Mouse (Mus musculus) hindbrain, postnatal 0 days (tissue): ENCODE results near the gene Upk3bl. TPM values are rescaled to one million over a fixed set of nuclear protein-coding genes. Genes with fewer than 3 reads are reported as not detected.
"Not testable (repeated sequence)": the region's sequence is repeated elsewhere in the genome, so short reads cannot be mapped to it uniquely, and the experiment has no call there.

Experiments used
- ATAC-seq: fragments of 200-750 bp; cut with Nextera tagmentation; 2 replicates; pipeline ENCODE4 v1.8.0; 2017; ENCODE audit warnings: mild to moderate bottlenecking, moderate TSS enrichment, moderate library complexity
- DNase-seq: peaks from one replicate; pipeline ENCODE4 v3.0.0-alpha.2; 2015; ENCODE audit warnings: low spot score
- H3K27ac ChIP-seq: fragments of 300-500 bp; sonication (generic); 2 replicates; pipeline ENCODE4 v1.5.1; 2014; ENCODE audit warnings: mild to moderate bottlenecking
- H3K27me3 ChIP-seq: fragments of 300-500 bp; sonication (generic); 2 replicates; pipeline ENCODE4 v1.6.1; 2014; ENCODE audit warnings: low read length, mixed read lengths; ENCODE audit not compliant: insufficient read depth
- H3K36me3 ChIP-seq: fragments of 300-500 bp; sonication (generic); 2 replicates; pipeline ENCODE4 v1.6.1; 2014; ENCODE audit warnings: low read length, mixed read lengths; ENCODE audit not compliant: insufficient read depth
- H3K4me1 ChIP-seq: fragments of 300-500 bp; sonication (generic); 2 replicates; pipeline ENCODE4 v1.6.1; 2014; ENCODE audit warnings: antibody characterized with exemption, low read length, mixed read lengths; ENCODE audit not compliant: insufficient read depth
- H3K4me2 ChIP-seq: fragments of 300-500 bp; sonication (generic); 2 replicates; pipeline ENCODE4 v1.6.1; 2014; ENCODE audit warnings: low read depth, mild to moderate bottlenecking, low read length, moderate library complexity, mixed read lengths
- H3K4me3 ChIP-seq: fragments of 300-500 bp; sonication (generic); 2 replicates; pipeline ENCODE4 v1.5.1; 2014; ENCODE audit warnings: low read length
- H3K9ac ChIP-seq: fragments of 300-500 bp; sonication (generic); replicated peaks from 2 replicates; pipeline ENCODE4 v1.6.1; 2014; ENCODE audit warnings: mild to moderate bottlenecking, low read length, moderate library complexity, mixed read lengths
- H3K9me3 ChIP-seq: fragments of 300-500 bp; sonication (generic); 2 replicates; pipeline ENCODE4 v1.6.1; 2016; ENCODE audit warnings: low read length, mixed read lengths
- CTCF ChIP-seq: IDR thresholded peaks from 2 replicates; pipeline ENCODE4 v1.5.1; 2016; ENCODE audit warnings: antibody characterized with exemption, control low read depth, low read depth
- WGBS: fragments of 180-500 bp; shearing (Covaris S2); extraction: QIAGEN DNeasy Blood & Tissue Kit; methylation state at CpG from one replicate; pipeline ENCODE4 v1.1.7; 2014; 5-methylcytosine and 5-hydroxymethylcytosine counted together
- polyA plus RNA-seq: library from polyadenylated mRNA; unstranded; fragments of >200 nt; fragmentation: Nextera tagmentation; extraction: Ambion mirVana; gene quantifications from 2 replicates; pipeline ENCODE4 v1.2.1, GENCODE M21; 2015
- total RNA-seq: library from RNA; depleted of rRNA; stranded (reverse); fragments of >200 nt; gene quantifications from 2 replicates; pipeline ENCODE4 v1.2.3, GENCODE M21; 2014

The Upk3bl gene
- total and polyA plus RNA-seq, 2 experiments from 2014 or later = 0.14 TPM; not detected in 1

GRCm38 (mm10) chr5:136045408-136045807, 8.9 kb upstream of the Upk3bl start:
- TF ChIP-seq CTCF = peak; percentile 41
- DNase-seq = no peak
- H3K4me2 ChIP-seq = no peak overlapping the region
- 42% methylated on average over 9 of the region's 9 CpGs for WGBS
- H3K36me3 ChIP-seq = no peaks in the 10 kb centered on the region
- no peaks in the 10 kb centered on the region for H3K9me3 ChIP-seq
- no peaks in the 10 kb centered on the region for H3K27me3 ChIP-seq
- H3K4me1 ChIP-seq = no peaks in the 10 kb centered on the region
- no peak overlapping the region for H3K27ac ChIP-seq
- no peak for ATAC-seq
- H3K4me3 ChIP-seq = no peak overlapping the region
- no peak overlapping the region for H3K9ac ChIP-seq

GRCm38 (mm10) chr5:136045987-136046386, 8.3 kb upstream of the Upk3bl start:
- H3K4me1 ChIP-seq = no peaks in the 10 kb centered on the region
- H3K4me2 ChIP-seq = no peak overlapping the region
- ATAC-seq = peak; percentile 49; the same call in 1 of the 2 replicates
- no peak overlapping the region for H3K4me3 ChIP-seq
- no peak overlapping the region for H3K27ac ChIP-seq
- H3K27me3 ChIP-seq = no peaks in the 10 kb centered on the region
- H3K9ac ChIP-seq = no peak overlapping the region
- H3K36me3 ChIP-seq = no peaks in the 10 kb centered on the region
- TF ChIP-seq CTCF = peak; percentile 88
- no peaks in the 10 kb centered on the region for H3K9me3 ChIP-seq
- peak; percentile 90 for DNase-seq
- 3% methylated on average over 10 of the region's 10 CpGs for whole genome bisulfite sequencing

GRCm38 (mm10) chr5:136048541-136048940, 5.8 kb upstream of the Upk3bl start:
- not testable (repeated sequence) for H3K9ac ChIP-seq, ATAC-seq, H3K4me3 ChIP-seq, H3K4me2 ChIP-seq, DNase-seq, H3K36me3 ChIP-seq, H3K9me3 ChIP-seq, H3K4me1 ChIP-seq, H3K27me3 ChIP-seq, H3K27ac ChIP-seq

GRCm38 (mm10) chr5:136049926-136050325, 4.4 kb upstream of the Upk3bl start:
- no peak overlapping the region for H3K9ac ChIP-seq
- no peak overlapping the region for H3K4me2 ChIP-seq
- no peak overlapping the region for H3K4me3 ChIP-seq
- H3K9me3 ChIP-seq = no peaks in the 10 kb centered on the region
- H3K36me3 ChIP-seq = no peaks in the 10 kb centered on the region
- no peak for ATAC-seq
- TF ChIP-seq CTCF = no peak
- no peak overlapping the region for H3K27ac ChIP-seq
- H3K4me1 ChIP-seq = peaks cover 9% of the 10 kb centered on the region; the same call in 1 of the 2 replicates
- no peaks in the 10 kb centered on the region for H3K27me3 ChIP-seq
- no peak for DNase-seq
- 58% methylated on average over 6 of the region's 6 CpGs for WGBS

GRCm38 (mm10) chr5:136051231-136052085, 2.8 kb upstream of the Upk3bl start:
- H3K27ac ChIP-seq = no peak overlapping the region

GRCm38 (mm10) chr5:136052861-136053655, 1.2 kb upstream of the Upk3bl start:
- no peak for TF ChIP-seq CTCF
- no peak overlapping the region for H3K9ac ChIP-seq
- no peak overlapping the region for H3K27ac ChIP-seq
- H3K9me3 ChIP-seq = no peaks in the 10 kb centered on the region
- no peak for ATAC-seq
- no peak overlapping the region for H3K4me3 ChIP-seq
- 88% methylated on average over 8 of the region's 8 CpGs for WGBS
- no peaks in the 10 kb centered on the region for H3K27me3 ChIP-seq
- no peak for DNase-seq
- peaks cover 9% of the 10 kb centered on the region; the same call in 1 of the 2 replicates for H3K4me1 ChIP-seq
- no peaks in the 10 kb centered on the region for H3K36me3 ChIP-seq
- H3K4me2 ChIP-seq = no peak overlapping the region

More at GRCm38 (mm10) chr5:136051231-136052085, 2.8 kb upstream of the Upk3bl start:
- no peak for TF ChIP-seq CTCF
- Histone ChIP-seq H3K36me3 (no peaks in the 10 kb centered on the region), H3K4me3 (no peak overlapping the region), H3K4me1 (peaks cover 9% of the 10 kb centered on the region; the same call in 1 of the 2 replicates), H3K27me3 (no peaks in the 10 kb centered on the region), H3K9me3 (no peaks in the 10 kb centered on the region), H3K4me2 (no peak overlapping the region), H3K9ac (no peak overlapping the region)
- WGBS = 9% methylated on average over 10 of the region's 10 CpGs
- DNase-seq (peak; percentile 80), ATAC-seq (peak; percentile 78)
